In genomic region chr1:153532234-153532841, GRCm38 (mm10) we compare ENCODE assay signal across 8 mouse cellular contexts. TPM values are rescaled to one million over a fixed set of nuclear protein-coding genes. Genes with fewer than 3 reads are reported as not detected.
DNase-seq lines count a peak whose midpoint lies in the region; ATAC-seq lines count a peak whose summit lies in the region.

No protein-coding gene starts in this region.

- H3K27me3 ChIP-seq in embryonic facial prominence, embryonic 10.5 days (replicated peaks; ENCODE audit: low read depth, poor library complexity, severe bottlenecking), result no peaks in the 10 kb centered on the region; the same call in 1 of the 2 replicates
- H3K27me3 ChIP-seq in liver, embryonic 12.5 days (replicated peaks), result no peaks in the 10 kb centered on the region
- no peaks in the 10 kb centered on the region for H3K27me3 ChIP-seq in neural tube, embryonic 13.5 days

- DNase-seq in right cerebral cortex, postnatal 4 days, result peak; percentile 20
- DNase-seq in right cerebral cortex, adult 2 months (ENCODE audit: low spot score in 2 of 2), result no peak
- DNase-seq in embryonic facial prominence, embryonic 10.5 days (ENCODE audit: low spot score), result peak; percentile 67
- DNase-seq in heart, postnatal 36 days, result peak; percentile 19 to 37
- no peak for DNase-seq in cerebellum, adult 9-10 months

- intact Hi-C loops in heart, postnatal 36 days (cut with DNase I), result no loop called here

- peak overlapping the region; percentile 54 for H3K4me2 ChIP-seq in liver, embryonic 12.5 days
- peak overlapping the region; percentile 45 for H3K4me2 ChIP-seq in neural tube, embryonic 13.5 days

- H3K4me3 ChIP-seq in embryonic facial prominence, embryonic 10.5 days, result peak overlapping the region; percentile 39
- no peak overlapping the region for H3K4me3 ChIP-seq in liver, embryonic 12.5 days
- no peak overlapping the region for H3K4me3 ChIP-seq in neural tube, embryonic 13.5 days

- H3K9ac ChIP-seq in liver, embryonic 12.5 days, result no peak overlapping the region
- peak overlapping the region; percentile 60 for H3K9ac ChIP-seq in neural tube, embryonic 13.5 days

- no peak for ATAC-seq in liver, embryonic 12.5 days
- ATAC-seq in neural tube, embryonic 13.5 days (ENCODE audit: low read depth), result peak; percentile 62; the same call in 1 of the 2 replicates
- no peak for ATAC-seq in cerebellum, adult (ENCODE audit: insufficient number of reproducible peaks, low FRiP score, low TSS enrichment)

- 17% methylated on average over 12 of the region's 12 CpGs for WGBS in embryonic facial prominence, embryonic 10.5 days
- WGBS in liver, embryonic 12.5 days (ENCODE audit: insufficient replicate concordance), result 16% methylated on average over 12 of the region's 12 CpGs
- 12% methylated on average over 12 of the region's 12 CpGs for WGBS in neural tube, embryonic 13.5 days

- peak overlapping the region; percentile 92 for H3K27ac ChIP-seq in embryonic facial prominence, embryonic 10.5 days (replicated peaks)
- 0 out of 2 replicates have a peak overlapping the region, but pooled peaks have one; percentile 30 for H3K27ac ChIP-seq in liver, embryonic 12.5 days
- peak overlapping the region; percentile 80 for H3K27ac ChIP-seq in neural tube, embryonic 13.5 days (replicated peaks)

- H3K9me3 ChIP-seq in embryonic facial prominence, embryonic 10.5 days, result no peaks in the 10 kb centered on the region
- H3K9me3 ChIP-seq in liver, embryonic 12.5 days (replicated peaks), result no peaks in the 10 kb centered on the region
- H3K9me3 ChIP-seq in neural tube, embryonic 13.5 days, result no peaks in the 10 kb centered on the region

- H3K4me1 ChIP-seq in embryonic facial prominence, embryonic 10.5 days, result peaks cover 17% of the 10 kb centered on the region
- 0 out of 2 replicates have a peak, but pooled peaks cover 6% of the 10 kb centered on the region for H3K4me1 ChIP-seq in liver, embryonic 12.5 days
- H3K4me1 ChIP-seq in neural tube, embryonic 13.5 days (replicated peaks), result peaks cover 20% of the 10 kb centered on the region

- H3K36me3 ChIP-seq in embryonic facial prominence, embryonic 10.5 days (replicated peaks), result no peaks in the 10 kb centered on the region
- H3K36me3 ChIP-seq in liver, embryonic 12.5 days, result no peaks in the 10 kb centered on the region
- H3K36me3 ChIP-seq in neural tube, embryonic 13.5 days, result no peaks in the 10 kb centered on the region

RNA-seq across cellular contexts. Expression of gene Npl, which starts 17.5 kb away (rescaled TPM):
- 6.7 and 7.8 TPM in 2 replicates for polyA plus RNA-seq in embryonic facial prominence, embryonic 10.5 days (2016; fragmentation: Nextera tagmentation; extraction: Ambion mirVana)
- 1 to 10 TPM; 1.6 to 1.7 TPM for total RNA-seq in heart, postnatal 36 days (2021)
- polyA plus RNA-seq in liver, embryonic 12.5 days (2016; fragmentation: Nextera tagmentation; extraction: Ambion mirVana), result 8.6 and 9.5 TPM in 2 replicates
- 14.9 and 16.9 TPM in 2 replicates for polyA plus RNA-seq in neural tube, embryonic 13.5 days (2015; fragmentation: Nextera tagmentation; extraction: Ambion mirVana)

RNA-seq across cellular contexts. Expression of gene Dhx9, which starts 44.9 kb away (rescaled TPM):
- 43.2 and 44.3 TPM in 2 replicates for polyA plus RNA-seq in embryonic facial prominence, embryonic 10.5 days (2016; fragmentation: Nextera tagmentation; extraction: Ambion mirVana)
- total RNA-seq in heart, postnatal 36 days (2021), result 10 to 100 TPM; 49.5 to 50.9 TPM
- polyA plus RNA-seq in liver, embryonic 12.5 days (2016; fragmentation: Nextera tagmentation; extraction: Ambion mirVana), result 20.5 and 21.4 TPM in 2 replicates
- polyA plus RNA-seq in neural tube, embryonic 13.5 days (2015; fragmentation: Nextera tagmentation; extraction: Ambion mirVana), result 33.8 and 38.7 TPM in 2 replicates

Comparison
In these comparisons a context has a peak if more than half of its experiments do, and no peak if none do; other contexts are left out.
1. DNase-seq: peak in right cerebral cortex, postnatal 4 days (single experiment), embryonic facial prominence, embryonic 10.5 days (single experiment) and heart, postnatal 36 days (2 of 2); none in right cerebral cortex, adult 2 months (0 of 2) and cerebellum, adult 9-10 months (single experiment).
2. H3K27ac ChIP-seq: peak in every context shown above with its lines; median percentile 92 in embryonic facial prominence, embryonic 10.5 days; 80 in neural tube, embryonic 13.5 days; 30 in liver, embryonic 12.5 days.